Mouse (Mus musculus) limb, embryonic 14.5 days (tissue): ENCODE measurements around the gene Gpr39. TPM values are rescaled to one million over a fixed set of nuclear protein-coding genes. Genes with fewer than 3 reads are reported as not detected.
"Not testable (repeated sequence)": the region's sequence is repeated elsewhere in the genome, so short reads cannot be mapped to it uniquely, and the experiment has no call there.

Experiments
- ATAC-seq: fragments of 200-750 bp; cut with Nextera tagmentation; 2 replicates; pipeline ENCODE4 v1.8.0; 2017; ENCODE audit warnings: low read depth, moderate number of reproducible peaks, moderate TSS enrichment; ENCODE audit not compliant: low FRiP score
- DNase-seq: peaks from one replicate; pipeline ENCODE4 v3.0.0-alpha.2; 2015; ENCODE audit warnings: low spot score
- H3K27ac ChIP-seq: fragments of 300-500 bp; sonication (generic); replicated peaks from 2 replicates; pipeline ENCODE4 v1.5.1; 2014; ENCODE audit warnings: low read depth, mild to moderate bottlenecking, low read length, moderate library complexity, mixed read lengths
- H3K27me3 ChIP-seq: fragments of 300-500 bp; sonication (generic); 2 replicates; pipeline ENCODE4 v1.6.1; 2014; ENCODE audit warnings: low read length, mixed read lengths; ENCODE audit not compliant: control insufficient read depth, insufficient read depth
- H3K36me3 ChIP-seq: fragments of 300-500 bp; sonication (generic); 2 replicates; pipeline ENCODE4 v1.6.1; 2014; ENCODE audit warnings: mild to moderate bottlenecking, low read length, moderate library complexity, mixed read lengths; ENCODE audit not compliant: control insufficient read depth, insufficient read depth
- H3K4me1 ChIP-seq: fragments of 300-500 bp; sonication (generic); 2 replicates; pipeline ENCODE4 v1.6.1; 2014; ENCODE audit warnings: antibody characterized with exemption, low read length, mixed read lengths; ENCODE audit not compliant: control insufficient read depth, insufficient read depth
- H3K4me2 ChIP-seq: fragments of 300-500 bp; sonication (generic); replicated peaks from 2 replicates; pipeline ENCODE4 v1.6.1; 2014; ENCODE audit warnings: low read depth, mild to moderate bottlenecking, low read length, moderate library complexity; ENCODE audit not compliant: severe bottlenecking
- H3K4me3 ChIP-seq: fragments of 300-500 bp; sonication (generic); replicated peaks from 2 replicates; pipeline ENCODE4 v1.5.1; 2014; ENCODE audit warnings: low read length
- H3K9ac ChIP-seq: fragments of 300-500 bp; sonication (generic); 2 replicates; pipeline ENCODE4 v1.6.1; 2014; ENCODE audit warnings: mild to moderate bottlenecking, low read depth, low read length, moderate library complexity; ENCODE audit not compliant: severe bottlenecking
- H3K9me3 ChIP-seq: fragments of 300-500 bp; sonication (generic); 2 replicates; pipeline ENCODE4 v1.6.1; 2016; ENCODE audit warnings: low read length; ENCODE audit not compliant: control insufficient read depth
- POLR2A ChIP-seq: fragments of 200-500 bp; IDR thresholded peaks from 2 replicates; pipeline ENCODE4 v1.8.0; 2012; ENCODE audit warnings: inconsistent platforms, mild to moderate bottlenecking, moderate library complexity, borderline replicate concordance; ENCODE audit not compliant: insufficient read depth, insufficient read length; ENCODE audit errors: extremely low read depth
- WGBS: fragments of 180-500 bp; shearing (Covaris S2); extraction: QIAGEN DNeasy Blood & Tissue Kit; methylation state at CpG from one replicate; pipeline ENCODE4 v1.1.7; 2014; 5-methylcytosine and 5-hydroxymethylcytosine counted together
- polyA plus RNA-seq, 2 experiments: library from polyadenylated mRNA; depleted of rRNA in 1 of 2; stranded (reverse) in 1 of 2; unstranded in 1 of 2; fragments of >200 nt; fragmentation: Nextera tagmentation in 1 of 2; extraction: Ambion mirVana in 1 of 2; gene quantifications; 2 replicates each; pipeline versions ENCODE4 v1.2.1 to v1.2.3; 2012 to 2014

Gene Gpr39
- 0.12 and 0.23 TPM in 2 replicates for polyA plus RNA-seq (2012; rRNA removed)
- 0.12 TPM in 1 of 2 replicates, not detected in the other for polyA plus RNA-seq (2014; fragmentation: Nextera tagmentation; extraction: Ambion mirVana)

DNA sequence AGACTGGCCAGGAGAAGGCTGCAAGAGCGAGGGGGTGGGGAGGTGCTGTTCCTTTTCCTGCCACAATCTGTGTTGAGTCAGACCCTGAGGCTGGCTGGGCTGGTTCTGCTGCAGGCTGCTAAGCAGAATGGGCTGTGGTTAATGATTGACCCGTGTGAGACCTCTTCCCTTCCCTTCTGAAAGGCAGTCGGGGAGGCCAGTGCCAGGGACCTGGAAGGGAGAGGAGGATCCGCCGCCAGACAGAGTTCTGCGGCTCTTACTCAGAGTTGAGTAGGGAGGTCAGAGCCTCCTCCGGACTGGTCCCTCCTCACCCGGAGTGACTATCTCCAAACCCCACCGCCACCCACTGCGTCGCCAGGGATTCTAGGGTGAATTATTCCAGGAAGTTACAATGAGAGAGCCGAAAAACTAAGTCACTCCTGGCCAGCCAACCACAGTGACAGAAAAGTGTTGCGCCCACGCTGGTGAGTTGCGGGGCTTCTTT lies at the start of gene Gpr39:
Gene Gpr39, plus strand, starts transcription at position 206 of the 484 bp plus-strand sequence.
- H3K36me3 ChIP-seq, result no peaks in the 10 kb centered on the region
- H3K4me2 ChIP-seq, result no peak within 1 kb of the TSS
- H3K4me1 ChIP-seq, result peaks cover 11% of the 10 kb centered on the region; the same call in 1 of the 2 replicates
- H3K27me3 ChIP-seq, result no peaks in the 10 kb centered on the region
- no peak within 1 kb of the TSS for H3K4me3 ChIP-seq
- no peak for TF ChIP-seq POLR2A
- 58% methylated on average over 15 of the region's 15 CpGs for WGBS
- no peak; the same call in 1 of the 2 replicates for ATAC-seq
- H3K9me3 ChIP-seq, result no peaks in the 10 kb centered on the region
- no peak within 1 kb of the TSS for H3K27ac ChIP-seq
- H3K9ac ChIP-seq, result no peak within 1 kb of the TSS
- DNase-seq, result no peak

DNA sequence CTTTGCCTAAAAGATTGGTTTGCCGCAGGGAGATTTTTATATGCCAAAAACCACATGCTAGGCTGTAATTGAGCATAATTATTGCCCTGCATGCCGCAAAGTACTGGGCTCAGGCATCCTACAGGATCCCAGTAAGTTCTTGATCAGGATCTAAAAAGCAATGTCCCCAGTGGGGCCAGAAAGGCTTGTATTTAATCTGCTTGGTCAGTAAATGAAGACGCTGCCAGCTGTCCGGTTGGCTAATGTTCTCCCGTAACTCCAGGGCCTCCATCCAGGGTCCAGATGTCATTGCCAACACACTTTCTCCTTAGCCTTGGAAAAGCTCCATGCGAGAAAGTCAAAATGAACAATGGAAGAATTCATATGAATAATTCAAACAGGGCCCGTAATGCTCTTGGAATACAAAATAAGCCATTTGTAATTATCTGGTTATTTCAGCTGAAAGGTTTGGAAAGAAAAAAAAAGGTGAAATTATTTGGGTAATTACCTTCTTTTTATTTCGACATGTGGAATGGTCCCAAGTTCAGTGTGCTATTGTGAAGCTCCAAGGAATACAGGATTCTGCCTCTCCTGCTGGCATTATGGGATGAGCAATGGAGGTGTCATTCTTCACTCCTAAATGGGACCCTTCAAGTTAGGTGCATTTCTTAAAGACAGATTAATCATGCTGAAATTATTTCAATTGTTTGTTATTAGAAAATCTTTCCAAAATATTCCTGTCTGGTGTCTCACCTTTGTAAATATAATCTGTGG lies 37.1 kb upstream of the Gpr39 start:
- WGBS, result 45% methylated on average over 8 of the region's 8 CpGs
- no peaks in the 10 kb centered on the region for H3K36me3 ChIP-seq
- peaks cover 5% of the 10 kb centered on the region; the same call in 1 of the 2 replicates for H3K4me1 ChIP-seq
- DNase-seq, result peak; percentile 71
- H3K9me3 ChIP-seq, result no peaks in the 10 kb centered on the region
- TF ChIP-seq POLR2A, result no peak
- no peak for ATAC-seq
- 0 out of 2 replicates have a peak overlapping the region, but pooled peaks have one; percentile 4 for H3K4me2 ChIP-seq
- no peak overlapping the region for H3K9ac ChIP-seq
- no peak overlapping the region for H3K27ac ChIP-seq
- H3K4me3 ChIP-seq, result no peak overlapping the region
- no peaks in the 10 kb centered on the region for H3K27me3 ChIP-seq

DNA sequence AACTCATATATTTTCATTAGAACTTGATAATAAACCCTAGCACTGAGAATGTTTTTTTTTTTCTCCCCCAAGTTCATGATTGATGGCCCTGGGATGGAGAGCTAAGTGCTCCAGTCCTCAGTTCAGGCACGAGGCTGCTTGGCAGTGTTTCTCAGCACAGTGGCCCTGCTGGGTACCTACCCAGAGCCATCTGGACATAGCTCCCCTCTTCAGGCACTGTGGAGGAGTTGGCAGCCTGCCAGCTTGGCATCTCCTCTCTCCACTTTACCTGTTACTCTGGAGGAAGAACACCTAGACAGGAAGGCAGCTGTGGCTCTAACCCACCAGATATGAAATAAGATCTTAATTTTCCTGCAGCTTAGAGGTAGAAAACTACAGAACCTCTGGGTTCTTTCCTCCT lies 33.2 kb upstream of the Gpr39 start:
- DNase-seq (no peak), ATAC-seq (no peak)
- Histone ChIP-seq H3K4me2 (no peak overlapping the region), H3K27me3 (no peaks in the 10 kb centered on the region), H3K9ac (no peak overlapping the region), H3K27ac (no peak overlapping the region), H3K9me3 (no peaks in the 10 kb centered on the region), H3K36me3 (no peaks in the 10 kb centered on the region), H3K4me1 (peaks cover 5% of the 10 kb centered on the region; the same call in 1 of the 2 replicates), H3K4me3 (no peak overlapping the region)
- no peak for TF ChIP-seq POLR2A
- 35% methylated on average over 1 of the region's 1 CpGs for WGBS

DNA sequence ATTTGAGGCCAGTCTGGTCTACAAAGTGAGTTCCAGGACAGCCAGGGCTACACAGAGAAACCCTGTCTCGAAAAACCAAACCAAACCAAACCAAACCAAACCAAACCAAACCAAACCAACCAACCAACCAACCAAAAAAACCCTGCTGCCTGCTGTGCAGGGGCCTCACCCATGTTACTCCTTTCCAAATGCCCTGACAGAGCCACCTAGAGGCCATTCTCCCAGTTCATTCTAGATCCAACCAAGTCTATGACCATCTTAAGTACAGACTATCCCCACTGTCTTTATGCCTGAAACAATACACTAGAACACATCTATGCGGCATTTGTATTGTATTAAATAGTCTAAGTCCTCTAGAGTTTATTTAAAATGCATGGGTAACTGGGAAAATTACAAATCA lies 30.0 kb upstream of the Gpr39 start:
- H3K9ac ChIP-seq, H3K4me1 ChIP-seq, H3K4me3 ChIP-seq, H3K27ac ChIP-seq, H3K9me3 ChIP-seq, H3K27me3 ChIP-seq, DNase-seq, H3K4me2 ChIP-seq, H3K36me3 ChIP-seq, ATAC-seq: not testable (repeated sequence)
- 93% methylated on average over 2 of the region's 2 CpGs for whole genome bisulfite sequencing

DNA sequence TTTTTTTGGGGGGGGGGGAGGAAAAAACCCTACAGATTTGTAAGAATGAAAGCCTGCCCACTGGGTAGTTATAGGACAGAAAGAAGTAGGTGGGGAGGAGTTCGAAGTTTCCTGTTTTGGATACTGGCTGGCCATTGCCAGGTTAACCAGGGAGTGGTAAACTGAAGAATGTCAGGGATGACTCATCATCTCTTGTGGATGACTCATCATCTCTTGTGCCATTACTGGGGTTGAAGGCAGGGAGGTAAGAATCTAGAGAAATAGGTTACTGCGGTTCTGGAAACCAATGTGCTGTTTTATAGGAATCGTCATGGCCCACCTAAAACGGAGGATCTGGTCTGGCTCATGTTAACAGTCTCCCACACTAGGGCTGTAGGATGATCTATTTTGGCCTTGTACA lies 28.8 kb upstream of the Gpr39 start:
- no peak for TF ChIP-seq POLR2A

More for the DNA sequence above, 28.8 kb upstream of the Gpr39 start:
- no peak overlapping the region for H3K27ac ChIP-seq
- no peaks in the 10 kb centered on the region for H3K4me1 ChIP-seq
- no peak for DNase-seq
- no peak overlapping the region for H3K4me3 ChIP-seq
- H3K9ac ChIP-seq, result no peak overlapping the region
- no peaks in the 10 kb centered on the region for H3K27me3 ChIP-seq
- H3K4me2 ChIP-seq, result no peak overlapping the region
- 89% methylated on average over 4 of the region's 4 CpGs for WGBS
- H3K9me3 ChIP-seq, result no peaks in the 10 kb centered on the region
- ATAC-seq, result no peak
- H3K36me3 ChIP-seq, result no peaks in the 10 kb centered on the region
